Mouse (Mus musculus): ENCODE data around the gene Akap13. TPM values are rescaled to one million over a fixed set of nuclear protein-coding genes. Genes with fewer than 3 reads are reported as not detected.

Gene Akap13
- total and polyA plus RNA-seq, 3 experiments = 11.4 to 32.5 (median 27.7) TPM

- in situ Hi-C loops (cut with MboI; ENCODE audit: low pct_ligation_motif_present, low pct_unique_long_range_greater_than_20kb, low sequenced_read_pairs) = no loop called here
- H3K4me3 ChIP-seq (replicated peaks in 1 of 3; ENCODE audit: low read depth in 2 of 3, low read length in 2 of 3, poor library complexity in 1 of 3) = peak overlapping the region in 1 of 3 experiments; percentile 42
- H3K27ac ChIP-seq (ENCODE audit: insufficient read depth, low read depth) = peak overlapping the region; percentile 90
- peak; percentile 73 for DNase-seq (ENCODE audit: extremely low read depth)
- H3K4me2 ChIP-seq (ENCODE audit: insufficient read depth, low read depth, poor library complexity, severe bottlenecking) = peak overlapping the region; percentile 100
- H3K79me2 ChIP-seq (replicated peaks; ENCODE audit: control insufficient read depth, extremely low read depth, insufficient read depth, poor library complexity, severe bottlenecking) = no peaks in the 10 kb centered on the region
- peaks cover 20 to 44% of the 10 kb centered on the region in 2 experiments for H3K36me3 ChIP-seq (replicated peaks in 1 of 2; ENCODE audit: control insufficient read depth in 1 of 2, insufficient read depth in 1 of 2, low read length in 1 of 2)
- H3K9ac ChIP-seq (ENCODE audit: insufficient read depth, low read depth) = peak overlapping the region; percentile 63
- dilution Hi-C loops (cut with MboI; ENCODE audit: extremely low pct_ligation_motif_present, extremely low pct_unique_long_range_greater_than_20kb, low sequenced_read_pairs) = no loop called here
- H3K9me3 ChIP-seq (replicated peaks; ENCODE audit: low read length) = no peaks in the 10 kb centered on the region
- H3K27me3 ChIP-seq (replicated peaks) = no peaks in the 10 kb centered on the region
- peak; percentile 63; the same call in 1 of the 2 replicates for TF ChIP-seq SIN3A (IDR thresholded peaks at IDR 0.05; ENCODE audit: low read length)
- 0 out of 2 replicates have a peak, but pooled peaks have one; percentile 60 for TF ChIP-seq MYC (IDR thresholded peaks at IDR 0.05; ENCODE audit: low read depth, low read length)
- TF ChIP-seq JUN (IDR thresholded peaks at IDR 0.05; ENCODE audit: insufficient read depth, low read depth, low read length) = no peak
- no peak for TF ChIP-seq TBP (conservative IDR thresholded peaks at IDR 0.05; ENCODE audit: low read depth, low read length)
- no peak for TF ChIP-seq USF2 (conservative IDR thresholded peaks at IDR 0.05; ENCODE audit: low read depth, low read length)
- TF ChIP-seq TCF12 (IDR thresholded peaks at IDR 0.05; ENCODE audit: low read depth, low read length) = no peak
- TF ChIP-seq ETS1 (conservative IDR thresholded peaks at IDR 0.05; ENCODE audit: low read depth, low read length) = 0 out of 2 replicates have a peak, but pooled peaks have one; percentile 29
- no peak for TF ChIP-seq CHD2 (IDR thresholded peaks at IDR 0.05; ENCODE audit: low read length)
- TF ChIP-seq RCOR1 (conservative IDR thresholded peaks at IDR 0.05; ENCODE audit: low read depth, low read length) = no peak
- TF ChIP-seq ZNF384 (IDR thresholded peaks at IDR 0.05; ENCODE audit: low read depth, low read length) = no peak
- 0 out of 2 replicates have a peak, but pooled peaks have one; percentile 27 for TF ChIP-seq ELF1 (IDR thresholded peaks at IDR 0.05; ENCODE audit: low read depth, low read length)
- no peak for TF ChIP-seq ZMIZ1 (IDR thresholded peaks at IDR 0.05; ENCODE audit: low read depth, low read length)
- TF ChIP-seq POLR2AphosphoS2 (IDR thresholded peaks at IDR 0.05; ENCODE audit: low read depth, low read length) = no peak
- no peak for TF ChIP-seq JUND (conservative IDR thresholded peaks at IDR 0.05; ENCODE audit: low read depth, low read length)
- no peak for TF ChIP-seq MAZ (IDR thresholded peaks at IDR 0.05; ENCODE audit: low read depth, low read length)
- no peak for TF ChIP-seq MAFK (IDR thresholded peaks at IDR 0.05; ENCODE audit: insufficient replicate concordance, low read length)
- TF ChIP-seq SMC3 (IDR thresholded peaks at IDR 0.05; ENCODE audit: low read depth, low read length) = no peak
- TF ChIP-seq IRF4 (IDR thresholded peaks at IDR 0.05; ENCODE audit: low read depth, low read length) = peak; percentile 93
- no peak for TF ChIP-seq POLR2A (IDR thresholded peaks at IDR 0.05; ENCODE audit: low read depth, low read length)
- TF ChIP-seq MEF2A (IDR thresholded peaks at IDR 0.05; ENCODE audit: borderline replicate concordance, low read depth, low read length) = no peak
- no peak for TF ChIP-seq RAD21 (IDR thresholded peaks at IDR 0.05; ENCODE audit: low read depth, low read length)
- no peak for TF ChIP-seq CTCF (conservative IDR thresholded peaks at IDR 0.05 in 1 of 2, IDR thresholded peaks at IDR 0.05 in 1 of 2; ENCODE audit: low read depth in 2 of 2, low read length in 2 of 2)
- no peak for TF ChIP-seq KAT2A (IDR thresholded peaks at IDR 0.05; ENCODE audit: insufficient replicate concordance, low read length)
- TF ChIP-seq UBTF (IDR thresholded peaks at IDR 0.05; ENCODE audit: low read depth, low read length) = no peak
- 0 out of 2 replicates have a peak, but pooled peaks have one; percentile 26 for TF ChIP-seq MAX (IDR thresholded peaks at IDR 0.05; ENCODE audit: low read length)
- TF ChIP-seq GABPA (IDR thresholded peaks at IDR 0.05; ENCODE audit: insufficient replicate concordance, low read depth, low read length) = no peak
- TF ChIP-seq ZC3H11A (IDR thresholded peaks at IDR 0.05; ENCODE audit: low read depth, low read length) = no peak
- no peak for TF ChIP-seq NRF1 (IDR thresholded peaks at IDR 0.05; ENCODE audit: low read depth, low read length)
- TF ChIP-seq E2F4 (IDR thresholded peaks at IDR 0.05; ENCODE audit: insufficient replicate concordance, low read depth, low read length) = no peak
- TF ChIP-seq CHD1 (IDR thresholded peaks at IDR 0.05; ENCODE audit: low read depth, low read length) = peak; percentile 18; the same call in 1 of the 2 replicates
- no peak for TF ChIP-seq USF1 (IDR thresholded peaks at IDR 0.05; ENCODE audit: low read depth, low read length)
- no peak for TF ChIP-seq PAX5 (IDR thresholded peaks at IDR 0.05; ENCODE audit: low read length)
- no peak for TF ChIP-seq ZKSCAN1 (IDR thresholded peaks at IDR 0.05; ENCODE audit: borderline replicate concordance, low read depth, low read length)
- TF ChIP-seq NELFE (IDR thresholded peaks at IDR 0.05; ENCODE audit: low read depth, low read length) = no peak
- TF ChIP-seq MXI1 (IDR thresholded peaks at IDR 0.05; ENCODE audit: low read depth, low read length) = no peak
- peak; percentile 24; the same call in 1 of the 2 replicates for TF ChIP-seq BHLHE40 (IDR thresholded peaks at IDR 0.05; ENCODE audit: low read depth, low read length)
- TF ChIP-seq HCFC1 (IDR thresholded peaks at IDR 0.05; ENCODE audit: low read depth, low read length) = no peak
- TF ChIP-seq EP300 (IDR thresholded peaks at IDR 0.05; ENCODE audit: low read length) = peak; percentile 90
- H3K4me1 ChIP-seq (ENCODE audit: control insufficient read depth in 1 of 2, insufficient read depth in 2 of 2) = peaks cover 7 to 59% of the 10 kb centered on the region in 2 experiments
These were observed 230.9 kb downstream of the Akap13 start for GRCm38 (mm10) chr7:75686046-75686826.
